Mouse (Mus musculus): ENCODE results near the gene Mup17. TPM values are rescaled to one million over a fixed set of nuclear protein-coding genes. Genes with fewer than 3 reads are reported as not detected.
"Not testable (repeated sequence)": the region's sequence is repeated elsewhere in the genome, so short reads cannot be mapped to it uniquely, and the experiment has no call there.

Mup17 gene
- not detected in 2 replicates for polyA plus RNA-seq (2015; fragmentation: Nextera tagmentation; extraction: Ambion mirVana)

- H3K36me3 ChIP-seq (replicated peaks); H3K27me3 ChIP-seq (replicated peaks); H3K4me2 ChIP-seq; H3K9me3 ChIP-seq; H3K4me3 ChIP-seq; H3K4me1 ChIP-seq; H3K27ac ChIP-seq; ATAC-seq (replicated peaks); H3K9ac ChIP-seq: not testable (repeated sequence)
- WGBS, result 71% methylated on average over 4 of the region's 4 CpGs
Measured at GRCm38 (mm10) chr4:61595771-61596170, at the start of gene Mup17. Gene Mup17 (minus strand): TSS chr4:61595871.

GRCm38 (mm10) chr4:61571561-61571960 is 24.1 kb downstream of the Mup17 start:
- not testable (repeated sequence) for H3K27ac ChIP-seq; ATAC-seq (replicated peaks); H3K4me2 ChIP-seq; H3K9me3 ChIP-seq; H3K4me1 ChIP-seq; H3K9ac ChIP-seq; H3K27me3 ChIP-seq (replicated peaks); H3K4me3 ChIP-seq; H3K36me3 ChIP-seq (replicated peaks)
- WGBS, result 88% methylated on average over 19 of the region's 19 CpGs

- not testable (repeated sequence) for H3K27me3 ChIP-seq (replicated peaks); H3K4me1 ChIP-seq; H3K4me3 ChIP-seq; ATAC-seq (replicated peaks); H3K4me2 ChIP-seq; H3K9me3 ChIP-seq; H3K9ac ChIP-seq; H3K27ac ChIP-seq; H3K36me3 ChIP-seq (replicated peaks)
- WGBS, result 59% methylated on average over 2 of the region's 2 CpGs
Measured at GRCm38 (mm10) chr4:61555887-61556286, 39.8 kb downstream of the Mup17 start.

Other genes with a start within 250 kb of the Mup17 start
- not detected in 2 replicates for gene Mup15, start 156.1 kb downstream of the Mup17 start, polyA plus RNA-seq (2015; fragmentation: Nextera tagmentation; extraction: Ambion mirVana)
- gene Mup16, start 76.3 kb downstream of the Mup17 start, polyA plus RNA-seq (2015; fragmentation: Nextera tagmentation; extraction: Ambion mirVana), result not detected in 2 replicates
- not detected in 2 replicates for gene Mup18, start 78.3 kb upstream of the Mup17 start, polyA plus RNA-seq (2015; fragmentation: Nextera tagmentation; extraction: Ambion mirVana)
- gene Mup19, start 186.4 kb upstream of the Mup17 start, polyA plus RNA-seq (2015; fragmentation: Nextera tagmentation; extraction: Ambion mirVana), result not detected in 2 replicates
- gene Mup5, start 239.4 kb upstream of the Mup17 start, polyA plus RNA-seq (2015; fragmentation: Nextera tagmentation; extraction: Ambion mirVana), result not detected in 2 replicates

Measured in midbrain, embryonic 15.5 days (tissue).